Mouse (Mus musculus): ENCODE measurements at regions not wholly inside any gene's neighbourhood (a gene's known extent, or its start where the extent isn't known, plus 50 kb on each side); places are given as distances from the start of the nearest gene placed in this dataset.

GRCm38 (mm10) chr5:42364116-42364515 is 296.4 kb downstream of the Gm16223 start:
- Histone ChIP-seq H3K4me3 (ENCODE audit: low read depth, low read length) (no peak overlapping the region), H3K4me2 (replicated peaks; ENCODE audit: low read depth) (no peak overlapping the region), H3K27ac (ENCODE audit: low read depth, low read length) (no peak overlapping the region), H3K4me1 (replicated peaks; ENCODE audit: control insufficient read depth, insufficient read depth, low read length) (no peaks in the 10 kb centered on the region), H3K27me3 (replicated peaks; ENCODE audit: control insufficient read depth, insufficient read depth, low read length) (no peaks in the 10 kb centered on the region), H3K36me3 (ENCODE audit: control insufficient read depth, insufficient read depth) (no peaks in the 10 kb centered on the region), H3K9ac (ENCODE audit: low read depth, low read length) (no peak overlapping the region), H3K9me3 (ENCODE audit: control insufficient read depth) (no peaks in the 10 kb centered on the region)
- ATAC-seq: no peak
- TF ChIP-seq CTCF (IDR thresholded peaks at IDR 0.05; ENCODE audit: low read depth): no peak
- WGBS: 66% methylated on average over 4 of the region's 4 CpGs

- no peak for TF ChIP-seq CTCF (IDR thresholded peaks at IDR 0.05; ENCODE audit: low read depth)
- WGBS: 70% methylated on average over 1 of the region's 1 CpGs
- Histone ChIP-seq H3K27ac (ENCODE audit: low read depth, low read length) (no peak overlapping the region), H3K36me3 (ENCODE audit: control insufficient read depth, insufficient read depth) (no peaks in the 10 kb centered on the region), H3K27me3 (replicated peaks; ENCODE audit: control insufficient read depth, insufficient read depth, low read length) (no peaks in the 10 kb centered on the region), H3K9ac (ENCODE audit: low read depth, low read length) (no peak overlapping the region), H3K4me3 (ENCODE audit: low read depth, low read length) (no peak overlapping the region), H3K9me3 (ENCODE audit: control insufficient read depth) (no peaks in the 10 kb centered on the region), H3K4me2 (replicated peaks; ENCODE audit: low read depth) (no peak overlapping the region), H3K4me1 (replicated peaks; ENCODE audit: control insufficient read depth, insufficient read depth, low read length) (no peaks in the 10 kb centered on the region)
- ATAC-seq: no peak
Observed at GRCm38 (mm10) chr5:42387959-42388358, 320.2 kb downstream of the Gm16223 start.

GRCm38 (mm10) chr5:42396695-42397094 is 328.9 kb downstream of the Gm16223 start:
- no peaks in the 10 kb centered on the region for H3K36me3 ChIP-seq (ENCODE audit: control insufficient read depth, insufficient read depth)
- no peak overlapping the region for H3K27ac ChIP-seq (ENCODE audit: low read depth, low read length)
- H3K9ac ChIP-seq (ENCODE audit: low read depth, low read length): no peak overlapping the region
- H3K4me3 ChIP-seq (ENCODE audit: low read depth, low read length): no peak overlapping the region
- H3K9me3 ChIP-seq (ENCODE audit: control insufficient read depth): no peaks in the 10 kb centered on the region
- no peak for TF ChIP-seq CTCF (IDR thresholded peaks at IDR 0.05; ENCODE audit: low read depth)
- H3K4me2 ChIP-seq (replicated peaks; ENCODE audit: low read depth): no peak overlapping the region
- ATAC-seq: no peak
- no peaks in the 10 kb centered on the region for H3K27me3 ChIP-seq (replicated peaks; ENCODE audit: control insufficient read depth, insufficient read depth, low read length)
- H3K4me1 ChIP-seq (replicated peaks; ENCODE audit: control insufficient read depth, insufficient read depth, low read length): no peaks in the 10 kb centered on the region

- no peak for TF ChIP-seq CTCF (IDR thresholded peaks at IDR 0.05; ENCODE audit: low read depth)
- H3K9ac ChIP-seq (ENCODE audit: low read depth, low read length): no peak overlapping the region
- no peak overlapping the region for H3K4me3 ChIP-seq (ENCODE audit: low read depth, low read length)
- no peaks in the 10 kb centered on the region for H3K4me1 ChIP-seq (replicated peaks; ENCODE audit: control insufficient read depth, insufficient read depth, low read length)
- no peak for ATAC-seq
- no peaks in the 10 kb centered on the region for H3K9me3 ChIP-seq (ENCODE audit: control insufficient read depth)
- no peaks in the 10 kb centered on the region for H3K36me3 ChIP-seq (ENCODE audit: control insufficient read depth, insufficient read depth)
- H3K27me3 ChIP-seq (replicated peaks; ENCODE audit: control insufficient read depth, insufficient read depth, low read length): no peaks in the 10 kb centered on the region
- H3K4me2 ChIP-seq (replicated peaks; ENCODE audit: low read depth): no peak overlapping the region
- H3K27ac ChIP-seq (ENCODE audit: low read depth, low read length): no peak overlapping the region
Observed at GRCm38 (mm10) chr5:42409981-42410380, 342.2 kb downstream of the Gm16223 start.

- no peaks in the 10 kb centered on the region for H3K9me3 ChIP-seq (ENCODE audit: control insufficient read depth)
- H3K4me2 ChIP-seq (replicated peaks; ENCODE audit: low read depth): no peak overlapping the region
- no peak overlapping the region for H3K27ac ChIP-seq (ENCODE audit: low read depth, low read length)
- H3K36me3 ChIP-seq (ENCODE audit: control insufficient read depth, insufficient read depth): no peaks in the 10 kb centered on the region
- ATAC-seq: no peak
- H3K9ac ChIP-seq (ENCODE audit: low read depth, low read length): no peak overlapping the region
- TF ChIP-seq CTCF (IDR thresholded peaks at IDR 0.05; ENCODE audit: low read depth): peak; percentile 58
- H3K27me3 ChIP-seq (replicated peaks; ENCODE audit: control insufficient read depth, insufficient read depth, low read length): no peaks in the 10 kb centered on the region
- 18% methylated on average over 1 of the region's 1 CpGs for WGBS
- H3K4me1 ChIP-seq (replicated peaks; ENCODE audit: control insufficient read depth, insufficient read depth, low read length): no peaks in the 10 kb centered on the region
- no peak overlapping the region for H3K4me3 ChIP-seq (ENCODE audit: low read depth, low read length)
Observed at GRCm38 (mm10) chr5:42412296-42412695, 344.5 kb downstream of the Gm16223 start.

GRCm38 (mm10) chr5:42425902-42426301 is 358.1 kb downstream of the Gm16223 start:
- whole genome bisulfite sequencing: 86% methylated on average over 3 of the region's 3 CpGs
- TF ChIP-seq CTCF (IDR thresholded peaks at IDR 0.05; ENCODE audit: low read depth): no peak
- H3K27me3 ChIP-seq (replicated peaks; ENCODE audit: control insufficient read depth, insufficient read depth, low read length): no peaks in the 10 kb centered on the region
- H3K4me3 ChIP-seq (ENCODE audit: low read depth, low read length): no peak overlapping the region
- no peak overlapping the region for H3K9ac ChIP-seq (ENCODE audit: low read depth, low read length)
- H3K4me2 ChIP-seq (replicated peaks; ENCODE audit: low read depth): no peak overlapping the region
- H3K27ac ChIP-seq (ENCODE audit: low read depth, low read length): no peak overlapping the region
- ATAC-seq: no peak
- H3K4me1 ChIP-seq (replicated peaks; ENCODE audit: control insufficient read depth, insufficient read depth, low read length): no peaks in the 10 kb centered on the region
- H3K36me3 ChIP-seq (ENCODE audit: control insufficient read depth, insufficient read depth): no peaks in the 10 kb centered on the region
- no peaks in the 10 kb centered on the region for H3K9me3 ChIP-seq (ENCODE audit: control insufficient read depth)

- no peak for ATAC-seq
- Histone ChIP-seq H3K27ac (ENCODE audit: low read depth, low read length) (no peak overlapping the region), H3K4me3 (ENCODE audit: low read depth, low read length) (no peak overlapping the region), H3K4me2 (replicated peaks; ENCODE audit: low read depth) (no peak overlapping the region), H3K9me3 (ENCODE audit: control insufficient read depth) (no peaks in the 10 kb centered on the region), H3K36me3 (ENCODE audit: control insufficient read depth, insufficient read depth) (no peaks in the 10 kb centered on the region), H3K27me3 (replicated peaks; ENCODE audit: control insufficient read depth, insufficient read depth, low read length) (no peaks in the 10 kb centered on the region), H3K4me1 (replicated peaks; ENCODE audit: control insufficient read depth, insufficient read depth, low read length) (no peaks in the 10 kb centered on the region), H3K9ac (ENCODE audit: low read depth, low read length) (no peak overlapping the region)
- no peak for TF ChIP-seq CTCF (IDR thresholded peaks at IDR 0.05; ENCODE audit: low read depth)
- WGBS: 77% methylated on average over 3 of the region's 3 CpGs
Observed at GRCm38 (mm10) chr5:42433147-42433546, 365.4 kb downstream of the Gm16223 start.

Measured in intestine, postnatal 0 days (tissue).